Mouse (Mus musculus) cortical plate, adult 2 months (tissue): ENCODE measurements around the gene Shisal2a. TPM values are rescaled to one million over a fixed set of nuclear protein-coding genes. Genes with fewer than 3 reads are reported as not detected.

Source experiments
- H3K27ac ChIP-seq: fragments of 200-500 bp; 2 replicates; pipeline ENCODE4 v1.5.1; 2012; ENCODE audit warnings: low read length, control low read depth, inconsistent platforms; ENCODE audit not compliant: insufficient read depth
- H3K4me1 ChIP-seq: fragments of 200-500 bp; 2 replicates; pipeline ENCODE4 v1.6.1; 2011; ENCODE audit warnings: low read length; ENCODE audit not compliant: control insufficient read depth, insufficient read depth
- H3K4me3 ChIP-seq: fragments of 200-500 bp; 2 replicates; pipeline ENCODE4 v1.5.1; 2011; ENCODE audit warnings: mild to moderate bottlenecking, low read length, control low read depth; ENCODE audit not compliant: insufficient read depth
- CTCF ChIP-seq: fragments of 200-500 bp; IDR thresholded peaks from 2 replicates; pipeline ENCODE4 v1.5.1; 2011; ENCODE audit warnings: mild to moderate bottlenecking, control low read depth, low read length; ENCODE audit not compliant: insufficient read depth; ENCODE audit errors: extremely low read depth
- POLR2A ChIP-seq: fragments of 200-500 bp; IDR thresholded peaks from 2 replicates; pipeline ENCODE4 v1.6.1; 2011; ENCODE audit warnings: mild to moderate bottlenecking, low read length, control low read depth; ENCODE audit not compliant: insufficient read depth; ENCODE audit errors: extremely low read depth
- polyA plus RNA-seq: library from polyadenylated mRNA; depleted of rRNA; stranded (reverse); fragments of >200 nt; gene quantifications from 2 replicates; pipeline ENCODE4 v1.2.3, GENCODE M21; 2012

Gene Shisal2a
- polyA plus RNA-seq, 1 experiment, result 0.29 TPM

GRCm38 (mm10) chr4:108405766-108406137, 22.6 kb upstream of the Shisal2a start:
- peak overlapping the region; percentile 15; the same call in 1 of the 2 replicates for H3K27ac ChIP-seq
- peaks cover 6% of the 10 kb centered on the region; the same call in 1 of the 2 replicates for H3K4me1 ChIP-seq
- peak overlapping the region; percentile 54; the same call in 1 of the 2 replicates for H3K4me3 ChIP-seq
- TF ChIP-seq POLR2A (no peak), CTCF (no peak)

- Histone ChIP-seq H3K4me1 (peaks cover 6% of the 10 kb centered on the region; the same call in 1 of the 2 replicates), H3K4me3 (no peak overlapping the region), H3K27ac (no peak overlapping the region)
- no peak for TF ChIP-seq CTCF
- TF ChIP-seq POLR2A, result no peak
These were observed 20.9 kb upstream of the Shisal2a start for GRCm38 (mm10) chr4:108403861-108404635.

GRCm38 (mm10) chr4:108400395-108400794, 17.2 kb upstream of the Shisal2a start:
- Histone ChIP-seq H3K4me1 (no peaks in the 10 kb centered on the region), H3K4me3 (no peak overlapping the region), H3K27ac (no peak overlapping the region)
- TF ChIP-seq POLR2A, result no peak
- TF ChIP-seq CTCF, result no peak

GRCm38 (mm10) chr4:108394236-108394635, 11.1 kb upstream of the Shisal2a start:
- TF ChIP-seq POLR2A (no peak), CTCF (no peak)
- Histone ChIP-seq H3K4me3 (no peak overlapping the region), H3K27ac (no peak overlapping the region), H3K4me1 (no peaks in the 10 kb centered on the region)

- TF ChIP-seq CTCF (no peak), POLR2A (no peak)
- Histone ChIP-seq H3K27ac (no peak overlapping the region), H3K4me3 (no peak overlapping the region), H3K4me1 (no peaks in the 10 kb centered on the region)
These were observed 9.4 kb upstream of the Shisal2a start for GRCm38 (mm10) chr4:108392558-108392957.

- Histone ChIP-seq H3K27ac (no peak overlapping the region), H3K4me1 (no peaks in the 10 kb centered on the region), H3K4me3 (no peak overlapping the region)
- TF ChIP-seq CTCF, result no peak
These were observed 8.0 kb upstream of the Shisal2a start for GRCm38 (mm10) chr4:108391124-108391523.

GRCm38 (mm10) chr4:108388741-108389140, 5.6 kb upstream of the Shisal2a start:
- no peak overlapping the region for H3K27ac ChIP-seq
- no peak for TF ChIP-seq CTCF
- no peak for TF ChIP-seq POLR2A
- H3K4me1 ChIP-seq, result no peaks in the 10 kb centered on the region
- H3K4me3 ChIP-seq, result no peak overlapping the region

GRCm38 (mm10) chr4:108387681-108388253, 4.6 kb upstream of the Shisal2a start:
- Histone ChIP-seq H3K4me3 (peak overlapping the region; percentile 44), H3K27ac (no peak overlapping the region), H3K4me1 (no peaks in the 10 kb centered on the region)
- TF ChIP-seq POLR2A (no peak), CTCF (no peak)

- H3K27ac ChIP-seq, result no peak overlapping the region
These were observed 4.0 kb upstream of the Shisal2a start for GRCm38 (mm10) chr4:108387106-108387505.

GRCm38 (mm10) chr4:108386087-108386486, 2.9 kb upstream of the Shisal2a start:
- Histone ChIP-seq H3K4me1 (no peaks in the 10 kb centered on the region), H3K27ac (no peak overlapping the region), H3K4me3 (no peak overlapping the region)
- no peak for TF ChIP-seq CTCF
- no peak for TF ChIP-seq POLR2A

More at GRCm38 (mm10) chr4:108387106-108387505, 4.0 kb upstream of the Shisal2a start:
- H3K4me1 ChIP-seq, result no peaks in the 10 kb centered on the region
- TF ChIP-seq POLR2A (no peak), CTCF (no peak)
- no peak overlapping the region; the same call in 1 of the 2 replicates for H3K4me3 ChIP-seq
